Mouse (Mus musculus): ENCODE data around the gene Pola1. TPM values are rescaled to one million over a fixed set of nuclear protein-coding genes. Genes with fewer than 3 reads are reported as not detected.

Pola1 gene
- polyA plus RNA-seq, 1 experiment from 2014 or later: 18.2 TPM

- ATAC-seq (replicated peaks; ENCODE audit: low FRiP score, low TSS enrichment, low read depth) (no peak), DNase-seq (ENCODE audit: low spot score) (no peak)
- H3K27ac ChIP-seq (ENCODE audit: low read depth): no peak overlapping the region
- WGBS: 87% methylated on average over 9 of the region's 9 CpGs
- H3K36me3 ChIP-seq (ENCODE audit: control insufficient read depth, insufficient read depth, low read length): no peaks in the 10 kb centered on the region
- no peaks in the 10 kb centered on the region for H3K27me3 ChIP-seq (replicated peaks; ENCODE audit: control insufficient read depth, insufficient read depth, low read length)
- H3K4me2 ChIP-seq (ENCODE audit: low read length): no peak overlapping the region
- no peaks in the 10 kb centered on the region for H3K4me1 ChIP-seq (replicated peaks; ENCODE audit: control insufficient read depth, insufficient read depth, low read length)
- no peak overlapping the region for H3K9ac ChIP-seq (ENCODE audit: low read length)
- H3K9me3 ChIP-seq (ENCODE audit: control insufficient read depth, low read length): no peaks in the 10 kb centered on the region
- H3K4me3 ChIP-seq (ENCODE audit: low read depth, low read length): no peak overlapping the region
Measured at GRCm38 (mm10) chrX:93377285-93377972, 254.5 kb downstream of the Pola1 start.

DNA sequence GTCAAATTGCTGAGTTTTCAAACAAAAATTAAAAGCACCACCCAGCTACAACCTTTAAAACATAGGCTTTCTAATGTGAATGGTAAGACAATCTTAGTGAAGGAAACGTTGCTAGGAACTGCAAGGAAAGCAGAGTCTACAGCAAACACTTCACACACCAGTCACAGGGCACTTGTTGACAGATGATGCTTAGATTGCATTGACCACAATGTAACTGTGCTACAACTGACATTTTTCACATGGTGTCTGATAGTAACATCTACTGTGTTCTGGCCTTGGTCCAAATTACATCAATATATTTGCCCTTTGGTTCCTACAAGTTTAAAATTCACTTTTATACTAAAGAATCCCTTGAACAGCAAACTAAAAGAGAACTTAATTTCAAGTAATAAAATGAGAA, 258.5 kb downstream of the Pola1 start:
- H3K9me3 ChIP-seq (ENCODE audit: control insufficient read depth, low read length): no peaks in the 10 kb centered on the region

DNA sequence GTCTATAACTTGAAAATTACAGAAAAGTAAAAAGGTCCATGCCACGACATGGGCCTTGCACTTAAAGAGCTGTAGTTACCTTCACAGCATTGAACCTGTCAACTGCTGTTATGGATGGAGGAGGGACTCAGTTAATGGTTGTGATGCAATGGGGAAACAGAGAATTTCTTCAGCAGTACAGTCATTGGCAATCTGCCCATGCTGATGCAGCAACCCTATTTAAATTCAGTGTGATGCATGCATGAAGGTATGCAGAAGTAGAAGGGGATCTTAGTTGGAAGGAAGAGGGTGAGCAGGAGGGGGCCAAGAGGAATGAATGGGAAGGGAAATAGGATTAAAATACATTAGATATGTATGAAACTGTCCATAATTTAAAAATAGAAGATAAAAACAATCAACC, 262.2 kb downstream of the Pola1 start:
- no peaks in the 10 kb centered on the region for H3K9me3 ChIP-seq (ENCODE audit: control insufficient read depth, low read length)
- 79% methylated on average over 1 of the region's 1 CpGs for WGBS
- H3K36me3 ChIP-seq (ENCODE audit: control insufficient read depth, insufficient read depth, low read length): no peaks in the 10 kb centered on the region
- DNase-seq (ENCODE audit: low spot score): no peak
- no peaks in the 10 kb centered on the region for H3K4me1 ChIP-seq (replicated peaks; ENCODE audit: control insufficient read depth, insufficient read depth, low read length)
- no peak overlapping the region for H3K27ac ChIP-seq (ENCODE audit: low read depth)
- no peak for ATAC-seq (replicated peaks; ENCODE audit: low FRiP score, low TSS enrichment, low read depth)
- H3K27me3 ChIP-seq (replicated peaks; ENCODE audit: control insufficient read depth, insufficient read depth, low read length): no peaks in the 10 kb centered on the region
- H3K9ac ChIP-seq (ENCODE audit: low read length): no peak overlapping the region
- no peak overlapping the region for H3K4me3 ChIP-seq (ENCODE audit: low read depth, low read length)
- no peak overlapping the region for H3K4me2 ChIP-seq (ENCODE audit: low read length)

More for the DNA sequence above, 258.5 kb downstream of the Pola1 start:
- no peak overlapping the region for H3K4me2 ChIP-seq (ENCODE audit: low read length)
- H3K36me3 ChIP-seq (ENCODE audit: control insufficient read depth, insufficient read depth, low read length): no peaks in the 10 kb centered on the region
- no peak overlapping the region for H3K9ac ChIP-seq (ENCODE audit: low read length)
- no peaks in the 10 kb centered on the region for H3K4me1 ChIP-seq (replicated peaks; ENCODE audit: control insufficient read depth, insufficient read depth, low read length)
- WGBS: 60% methylated on average over 1 of the region's 1 CpGs
- H3K4me3 ChIP-seq (ENCODE audit: low read depth, low read length): no peak overlapping the region
- ATAC-seq (replicated peaks; ENCODE audit: low FRiP score, low TSS enrichment, low read depth): no peak
- H3K27ac ChIP-seq (ENCODE audit: low read depth): no peak overlapping the region
- DNase-seq (ENCODE audit: low spot score): no peak
- no peaks in the 10 kb centered on the region for H3K27me3 ChIP-seq (replicated peaks; ENCODE audit: control insufficient read depth, insufficient read depth, low read length)

- ATAC-seq (replicated peaks; ENCODE audit: low FRiP score, low TSS enrichment, low read depth): no peak
- WGBS: 88% methylated on average over 3 of the region's 3 CpGs
- no peak overlapping the region for H3K27ac ChIP-seq (ENCODE audit: low read depth)
- no peaks in the 10 kb centered on the region for H3K4me1 ChIP-seq (replicated peaks; ENCODE audit: control insufficient read depth, insufficient read depth, low read length)
- H3K4me3 ChIP-seq (ENCODE audit: low read depth, low read length): no peak overlapping the region
- H3K36me3 ChIP-seq (ENCODE audit: control insufficient read depth, insufficient read depth, low read length): no peaks in the 10 kb centered on the region
- H3K9ac ChIP-seq (ENCODE audit: low read length): no peak overlapping the region
- no peak overlapping the region for H3K4me2 ChIP-seq (ENCODE audit: low read length)
- DNase-seq (ENCODE audit: low spot score): no peak
- H3K9me3 ChIP-seq (ENCODE audit: control insufficient read depth, low read length): no peaks in the 10 kb centered on the region
- H3K27me3 ChIP-seq (replicated peaks; ENCODE audit: control insufficient read depth, insufficient read depth, low read length): no peaks in the 10 kb centered on the region
Measured at GRCm38 (mm10) chrX:93368211-93368610, 263.7 kb downstream of the Pola1 start.

DNA sequence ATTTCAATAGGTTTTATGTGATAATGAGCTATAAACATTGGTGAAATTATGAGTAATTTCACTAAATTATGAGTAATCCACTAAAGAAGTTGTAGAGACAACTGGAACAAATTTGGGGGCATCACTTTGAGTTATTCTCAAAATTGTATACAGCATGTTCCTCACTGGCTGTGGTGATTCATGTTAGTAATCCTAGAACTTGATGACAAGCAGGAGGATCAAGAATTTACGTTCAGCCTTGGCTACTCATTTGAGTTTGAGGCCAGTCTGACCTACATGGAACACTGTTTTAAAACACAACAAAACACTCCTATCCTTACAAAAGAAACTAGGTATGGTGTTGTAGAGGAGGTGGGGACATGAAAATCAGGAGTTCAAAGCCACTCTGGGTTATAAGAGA, 310.6 kb downstream of the Pola1 start:
- WGBS: 75% methylated on average over 1 of the region's 1 CpGs
- Histone ChIP-seq H3K4me1 (replicated peaks; ENCODE audit: control insufficient read depth, insufficient read depth, low read length) (no peaks in the 10 kb centered on the region), H3K27me3 (replicated peaks; ENCODE audit: control insufficient read depth, insufficient read depth, low read length) (no peaks in the 10 kb centered on the region), H3K27ac (ENCODE audit: low read depth) (no peak overlapping the region), H3K9ac (ENCODE audit: low read length) (no peak overlapping the region), H3K9me3 (ENCODE audit: control insufficient read depth, low read length) (no peaks in the 10 kb centered on the region), H3K36me3 (ENCODE audit: control insufficient read depth, insufficient read depth, low read length) (no peaks in the 10 kb centered on the region), H3K4me2 (ENCODE audit: low read length) (no peak overlapping the region), H3K4me3 (ENCODE audit: low read depth, low read length) (no peak overlapping the region)
- DNase-seq (ENCODE audit: low spot score): no peak
- ATAC-seq (replicated peaks; ENCODE audit: low FRiP score, low TSS enrichment, low read depth): no peak

DNA sequence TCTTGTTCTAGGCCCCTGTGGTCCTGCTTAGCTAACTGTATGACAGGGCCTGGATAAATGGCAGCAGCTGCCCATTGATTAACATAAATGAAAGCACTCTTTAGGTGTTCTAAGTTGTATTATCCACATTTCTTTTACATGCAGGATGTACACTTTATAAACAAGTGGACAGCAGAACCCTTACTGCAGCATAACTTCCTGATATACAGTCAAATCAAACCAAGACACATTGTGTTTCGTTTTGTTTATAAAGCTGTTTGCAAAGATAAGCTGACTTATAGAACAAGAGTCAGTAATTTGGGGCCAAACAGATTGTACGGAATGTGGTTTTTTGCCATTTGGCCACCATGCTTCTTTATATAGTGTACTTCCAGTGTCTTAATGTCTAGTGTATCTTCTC, 312.0 kb downstream of the Pola1 start:
- no peaks in the 10 kb centered on the region for H3K9me3 ChIP-seq (ENCODE audit: control insufficient read depth, low read length)
- 68% methylated on average over 2 of the region's 2 CpGs for WGBS
- no peaks in the 10 kb centered on the region for H3K4me1 ChIP-seq (replicated peaks; ENCODE audit: control insufficient read depth, insufficient read depth, low read length)
- no peak overlapping the region for H3K27ac ChIP-seq (ENCODE audit: low read depth)
- H3K4me2 ChIP-seq (ENCODE audit: low read length): no peak overlapping the region
- no peaks in the 10 kb centered on the region for H3K27me3 ChIP-seq (replicated peaks; ENCODE audit: control insufficient read depth, insufficient read depth, low read length)
- no peaks in the 10 kb centered on the region for H3K36me3 ChIP-seq (ENCODE audit: control insufficient read depth, insufficient read depth, low read length)
- DNase-seq (ENCODE audit: low spot score): no peak
- ATAC-seq (replicated peaks; ENCODE audit: low FRiP score, low TSS enrichment, low read depth): no peak
- H3K4me3 ChIP-seq (ENCODE audit: low read depth, low read length): no peak overlapping the region
- H3K9ac ChIP-seq (ENCODE audit: low read length): no peak overlapping the region

DNA sequence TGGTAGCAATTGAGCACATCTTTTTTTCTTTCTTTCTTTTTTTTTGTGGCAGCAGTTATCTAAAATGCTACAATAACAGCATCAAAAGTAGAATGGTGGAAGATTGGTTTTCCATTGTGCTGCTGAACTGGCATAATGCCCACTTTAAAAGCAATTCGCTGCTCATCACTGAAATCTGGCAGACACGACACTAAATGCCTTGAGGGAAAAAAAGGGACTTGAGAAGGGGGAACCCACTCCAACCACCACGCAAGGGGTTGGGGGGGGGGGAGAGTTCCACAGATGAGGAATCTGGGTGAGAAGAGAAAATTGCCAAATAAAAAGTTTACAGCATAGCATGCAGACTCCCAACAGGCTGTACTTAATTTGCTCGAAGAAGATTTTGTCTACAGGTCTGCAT, 314.4 kb downstream of the Pola1 start:
- H3K9me3 ChIP-seq (ENCODE audit: control insufficient read depth, low read length): no peaks in the 10 kb centered on the region
- no peaks in the 10 kb centered on the region for H3K4me1 ChIP-seq (replicated peaks; ENCODE audit: control insufficient read depth, insufficient read depth, low read length)
- no peak overlapping the region for H3K9ac ChIP-seq (ENCODE audit: low read length)
- no peaks in the 10 kb centered on the region for H3K27me3 ChIP-seq (replicated peaks; ENCODE audit: control insufficient read depth, insufficient read depth, low read length)
- H3K36me3 ChIP-seq (ENCODE audit: control insufficient read depth, insufficient read depth, low read length): no peaks in the 10 kb centered on the region
- H3K4me2 ChIP-seq (ENCODE audit: low read length): no peak overlapping the region
- H3K27ac ChIP-seq (ENCODE audit: low read depth): no peak overlapping the region
- no peak overlapping the region for H3K4me3 ChIP-seq (ENCODE audit: low read depth, low read length)
- no peak for ATAC-seq (replicated peaks; ENCODE audit: low FRiP score, low TSS enrichment, low read depth)
- DNase-seq (ENCODE audit: low spot score): no peak
- WGBS: 55% methylated on average over 4 of the region's 4 CpGs

DNA sequence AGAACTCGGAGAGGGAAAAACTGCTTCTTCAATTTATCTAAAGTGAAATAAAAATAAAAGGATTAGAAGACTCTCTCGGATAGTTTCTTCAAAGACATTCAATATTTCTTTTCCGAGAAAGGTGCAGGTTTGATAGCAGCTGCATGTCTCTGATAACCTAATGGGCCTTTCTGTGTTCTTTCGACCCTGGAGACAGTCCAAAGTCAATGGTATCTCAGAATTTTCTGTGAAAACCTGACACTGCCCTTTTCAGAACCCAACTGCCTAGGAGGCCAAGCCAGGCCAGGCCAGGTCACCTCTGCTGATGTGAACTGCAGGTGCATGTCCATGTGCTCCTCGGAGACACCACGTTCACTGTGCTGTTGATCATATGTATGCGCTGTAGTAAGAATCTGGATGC, 326.2 kb downstream of the Pola1 start:
- no peak overlapping the region for H3K27ac ChIP-seq (ENCODE audit: low read depth)
- no peaks in the 10 kb centered on the region for H3K9me3 ChIP-seq (ENCODE audit: control insufficient read depth, low read length)
- WGBS: 89% methylated on average over 7 of the region's 7 CpGs
- no peaks in the 10 kb centered on the region for H3K4me1 ChIP-seq (replicated peaks; ENCODE audit: control insufficient read depth, insufficient read depth, low read length)
- H3K4me2 ChIP-seq (ENCODE audit: low read length): no peak overlapping the region
- no peak overlapping the region for H3K4me3 ChIP-seq (ENCODE audit: low read depth, low read length)
- DNase-seq (ENCODE audit: low spot score) (no peak), ATAC-seq (replicated peaks; ENCODE audit: low FRiP score, low TSS enrichment, low read depth) (no peak)
- peaks cover 29% of the 10 kb centered on the region for H3K27me3 ChIP-seq (replicated peaks; ENCODE audit: control insufficient read depth, insufficient read depth, low read length)
- no peaks in the 10 kb centered on the region for H3K36me3 ChIP-seq (ENCODE audit: control insufficient read depth, insufficient read depth, low read length)
- no peak overlapping the region for H3K9ac ChIP-seq (ENCODE audit: low read length)

GRCm38 (mm10) chrX:93301798-93302197, 330.2 kb downstream of the Pola1 start:
- no peak for DNase-seq (ENCODE audit: low spot score)

More at GRCm38 (mm10) chrX:93301798-93302197, 330.2 kb downstream of the Pola1 start:
- Histone ChIP-seq H3K9ac (ENCODE audit: low read length) (no peak overlapping the region), H3K27ac (ENCODE audit: low read depth) (no peak overlapping the region), H3K27me3 (replicated peaks; ENCODE audit: control insufficient read depth, insufficient read depth, low read length) (peaks cover 68% of the 10 kb centered on the region), H3K4me1 (replicated peaks; ENCODE audit: control insufficient read depth, insufficient read depth, low read length) (no peaks in the 10 kb centered on the region), H3K36me3 (ENCODE audit: control insufficient read depth, insufficient read depth, low read length) (no peaks in the 10 kb centered on the region), H3K9me3 (ENCODE audit: control insufficient read depth, low read length) (no peaks in the 10 kb centered on the region), H3K4me2 (ENCODE audit: low read length) (no peak overlapping the region), H3K4me3 (ENCODE audit: low read depth, low read length) (no peak overlapping the region)
- no peak for ATAC-seq (replicated peaks; ENCODE audit: low FRiP score, low TSS enrichment, low read depth)
- 11% methylated on average over 7 of the region's 7 CpGs for WGBS
